Mouse (Mus musculus): ENCODE results near the gene Zfp638.

DNA sequence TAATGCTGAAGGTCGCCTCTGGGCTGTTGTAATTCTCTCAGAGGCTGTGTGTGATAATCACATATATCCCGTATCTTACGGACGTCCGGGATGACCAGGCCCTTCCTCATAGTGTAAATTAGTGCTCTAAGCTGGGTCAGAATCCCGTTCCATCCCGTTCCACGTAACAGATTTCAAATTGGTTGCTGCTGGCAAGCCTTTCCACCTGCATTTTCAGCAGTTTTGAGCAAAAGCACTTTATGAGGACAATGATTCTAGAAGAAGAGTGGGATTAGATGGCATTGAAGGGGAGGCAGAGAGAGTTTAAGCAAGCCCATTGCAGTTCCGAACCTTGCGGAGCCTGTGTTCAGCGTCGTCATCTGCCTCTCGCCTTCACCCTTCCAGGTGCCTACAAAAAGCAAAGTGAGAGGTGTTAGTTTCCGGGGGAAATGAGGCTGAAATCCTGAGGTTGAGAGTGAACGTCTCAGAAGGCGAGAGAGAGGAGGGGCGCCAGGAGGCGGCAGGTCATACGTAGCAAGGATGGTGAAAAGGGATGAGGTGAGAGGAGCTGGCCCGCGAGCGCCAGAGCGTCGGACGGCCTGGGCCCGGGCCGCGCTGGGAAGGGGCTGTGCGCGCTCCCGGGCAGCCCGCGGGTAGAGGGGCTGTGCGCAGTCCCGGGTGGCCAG, 35.8 kb upstream of the Zfp638 start:
- TF ChIP-seq HCFC1 (IDR thresholded peaks at IDR 0.05; ENCODE audit: borderline replicate concordance, insufficient read depth, low read length) (no peak), ZC3H11A (IDR thresholded peaks at IDR 0.05; ENCODE audit: borderline replicate concordance, low read depth, low read length) (no peak), MAFK (IDR thresholded peaks at IDR 0.05; ENCODE audit: insufficient read depth, low read depth, low read length) (no peak), ZNF384 (IDR thresholded peaks at IDR 0.05; ENCODE audit: low read depth, low read length) (no peak)
